Mouse (Mus musculus) kidney, adult 2 months (tissue): Measurements from ENCODE around the gene Nkx2-3. TPM values are rescaled to one million over a fixed set of nuclear protein-coding genes. Genes with fewer than 3 reads are reported as not detected.

Experiments
- DNase-seq: peaks from one replicate; pipeline ENCODE4 v3.0.0; 2021
- H3K27ac ChIP-seq: fragments of 200-500 bp; 2 replicates; pipeline ENCODE4 v1.5.1; 2012; ENCODE audit warnings: low read depth, low read length, control low read depth, inconsistent platforms; ENCODE audit not compliant: insufficient read depth
- H3K27me3 ChIP-seq: fragments of 200-500 bp; replicated peaks from 2 replicates; pipeline ENCODE4 v1.6.1; 2012; ENCODE audit warnings: mild to moderate bottlenecking, moderate library complexity, low read length, inconsistent platforms; ENCODE audit not compliant: control insufficient read depth, insufficient read depth
- H3K36me3 ChIP-seq: fragments of 200-500 bp; 2 replicates; pipeline ENCODE4 v1.6.1; 2012; ENCODE audit warnings: mild to moderate bottlenecking, moderate library complexity, low read length, inconsistent platforms; ENCODE audit not compliant: control insufficient read depth, insufficient read depth
- H3K4me1 ChIP-seq: fragments of 200-500 bp; 2 replicates; pipeline ENCODE4 v1.6.1; 2011; ENCODE audit warnings: low read length; ENCODE audit not compliant: control insufficient read depth, insufficient read depth
- H3K4me3 ChIP-seq: fragments of 200-500 bp; 2 replicates; pipeline ENCODE4 v1.5.1; 2011; ENCODE audit warnings: mild to moderate bottlenecking, low read depth, low read length, control low read depth; ENCODE audit not compliant: insufficient read depth
- CTCF ChIP-seq: fragments of 200-500 bp; conservative IDR thresholded peaks from 2 replicates; pipeline ENCODE4 v1.5.1; 2011; ENCODE audit warnings: low read depth, mild to moderate bottlenecking, control low read depth, low read length, moderate library complexity, mixed read lengths; ENCODE audit not compliant: insufficient read depth, insufficient read length
- POLR2A ChIP-seq: fragments of 200-500 bp; IDR thresholded peaks from one replicate; pipeline ENCODE4 v1.6.1; 2011; ENCODE audit warnings: low read depth, low read length, control low read depth
- WGBS: fragments of 180-500 bp; shearing (Covaris S2); methylation state at CpG from one replicate; pipeline ENCODE4 v1.1.7; 2018; 5-methylcytosine and 5-hydroxymethylcytosine counted together
- polyA plus RNA-seq: library from polyadenylated mRNA; depleted of rRNA; stranded (reverse); fragments of >200 nt; gene quantifications from 2 replicates; pipeline ENCODE4 v1.2.3, GENCODE M21; 2012

The Nkx2-3 gene
- polyA plus RNA-seq, 1 experiment = not detected

- H3K27ac ChIP-seq = no peak overlapping the region
- TF ChIP-seq POLR2A (no peak), CTCF (no peak)
- 55% methylated on average over 7 of the region's 7 CpGs for WGBS
- no peaks in the 10 kb centered on the region for H3K27me3 ChIP-seq
- no peaks in the 10 kb centered on the region for H3K36me3 ChIP-seq
- no peak for DNase-seq
- no peak overlapping the region for H3K4me3 ChIP-seq
- H3K4me1 ChIP-seq = no peaks in the 10 kb centered on the region
Observed at GRCm38 (mm10) chr19:43646852-43647251, 34.7 kb downstream of the Nkx2-3 start.

GRCm38 (mm10) chr19:43647261-43647660, 35.1 kb downstream of the Nkx2-3 start:
- no peak for DNase-seq
- Histone ChIP-seq H3K4me3 (no peak overlapping the region), H3K4me1 (no peaks in the 10 kb centered on the region), H3K27me3 (no peaks in the 10 kb centered on the region), H3K36me3 (no peaks in the 10 kb centered on the region), H3K27ac (no peak overlapping the region)
- TF ChIP-seq CTCF (no peak), POLR2A (no peak)
- 82% methylated on average over 9 of the region's 9 CpGs for whole genome bisulfite sequencing

- 81% methylated on average over 4 of the region's 4 CpGs for WGBS
- no peak for DNase-seq
- TF ChIP-seq CTCF (no peak), POLR2A (no peak)
Observed at GRCm38 (mm10) chr19:43648343-43648742, 36.2 kb downstream of the Nkx2-3 start.

GRCm38 (mm10) chr19:43651241-43651785, 39.2 kb downstream of the Nkx2-3 start:
- TF ChIP-seq CTCF (no peak), POLR2A (no peak)
- no peak overlapping the region for H3K27ac ChIP-seq
- DNase-seq = no peak
- H3K4me1 ChIP-seq = no peaks in the 10 kb centered on the region
- H3K27me3 ChIP-seq = no peaks in the 10 kb centered on the region
- WGBS = 50% methylated on average over 8 of the region's 8 CpGs
- H3K36me3 ChIP-seq = no peaks in the 10 kb centered on the region
- H3K4me3 ChIP-seq = no peak overlapping the region

More at GRCm38 (mm10) chr19:43648343-43648742, 36.2 kb downstream of the Nkx2-3 start:
- Histone ChIP-seq H3K4me1 (no peaks in the 10 kb centered on the region), H3K36me3 (no peaks in the 10 kb centered on the region), H3K4me3 (no peak overlapping the region), H3K27ac (no peak overlapping the region), H3K27me3 (no peaks in the 10 kb centered on the region)

- H3K27me3 ChIP-seq = no peaks in the 10 kb centered on the region
- TF ChIP-seq CTCF (peak; percentile 90), POLR2A (no peak)
- no peak overlapping the region for H3K27ac ChIP-seq
- no peaks in the 10 kb centered on the region for H3K36me3 ChIP-seq
- no peak overlapping the region for H3K4me3 ChIP-seq
- 46% methylated on average over 11 of the region's 11 CpGs for WGBS
- H3K4me1 ChIP-seq = no peaks in the 10 kb centered on the region
- peak; percentile 70 for DNase-seq
Observed at GRCm38 (mm10) chr19:43655735-43656492, 43.8 kb downstream of the Nkx2-3 start.

- peak; percentile 44 for DNase-seq
- 63% methylated on average over 6 of the region's 6 CpGs for WGBS
- Histone ChIP-seq H3K27ac (no peak overlapping the region), H3K4me1 (peaks cover 3% of the 10 kb centered on the region; the same call in 1 of the 2 replicates), H3K36me3 (no peaks in the 10 kb centered on the region), H3K27me3 (no peaks in the 10 kb centered on the region), H3K4me3 (no peak overlapping the region)
- TF ChIP-seq POLR2A (no peak), CTCF (no peak)
Observed at GRCm38 (mm10) chr19:43659632-43660031, 47.5 kb downstream of the Nkx2-3 start.

GRCm38 (mm10) chr19:43660774-43661173, 48.6 kb downstream of the Nkx2-3 start:
- peaks cover 3% of the 10 kb centered on the region; the same call in 1 of the 2 replicates for H3K4me1 ChIP-seq
- DNase-seq = no peak
- H3K36me3 ChIP-seq = no peaks in the 10 kb centered on the region; the same call in 1 of the 2 replicates
- 83% methylated on average over 9 of the region's 9 CpGs for WGBS
- no peaks in the 10 kb centered on the region for H3K27me3 ChIP-seq
- no peak for TF ChIP-seq CTCF
- no peak for TF ChIP-seq POLR2A
- no peak overlapping the region for H3K4me3 ChIP-seq
- no peak overlapping the region for H3K27ac ChIP-seq
